Mouse (Mus musculus) kidney, postnatal 4 days (tissue): ENCODE measurements at regions not wholly inside any gene's neighbourhood (a gene's known extent, or its start where the extent isn't known, plus 50 kb on each side); places are given as distances from the start of the nearest gene placed in this dataset.

Experiments
- DNase-seq, 2 experiments: peaks; one replicate each; pipeline ENCODE4 v3.0.0; 2021; ENCODE audit warnings: mixed read lengths in 2 of 2

DNA sequence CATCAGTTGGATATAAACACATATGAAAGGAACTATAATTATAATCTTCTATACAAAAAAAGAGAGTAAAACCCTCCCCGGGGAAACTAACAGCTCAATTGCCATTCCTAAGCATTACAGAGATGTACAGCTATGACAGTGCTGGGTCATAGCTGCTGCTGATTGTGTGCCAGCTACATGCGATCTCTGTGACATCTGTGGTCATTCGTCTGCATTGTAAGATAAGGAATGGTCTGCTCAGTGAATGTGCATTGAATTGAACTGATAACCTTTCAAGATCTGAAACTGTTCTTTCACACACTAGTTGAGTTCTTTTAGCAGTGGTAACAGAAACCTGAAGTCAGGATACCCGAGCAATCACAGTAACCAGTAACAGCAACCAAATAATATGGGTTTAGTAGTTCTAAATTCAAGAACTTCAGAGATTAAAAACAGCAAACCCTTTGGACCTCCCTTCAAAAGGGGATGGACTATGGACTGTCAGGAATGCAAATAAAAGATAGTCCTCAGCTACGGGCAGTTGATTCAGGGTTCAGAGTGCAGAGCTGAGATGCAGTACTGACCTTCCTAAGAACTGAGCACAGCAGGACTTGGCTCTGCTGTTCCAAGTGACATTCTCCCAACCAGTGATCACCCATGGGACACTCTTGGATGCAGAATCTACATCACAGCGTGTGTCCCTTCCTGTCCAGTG lies 295.7 kb downstream of the Cd47 start:
- no peak for DNase-seq

DNA sequence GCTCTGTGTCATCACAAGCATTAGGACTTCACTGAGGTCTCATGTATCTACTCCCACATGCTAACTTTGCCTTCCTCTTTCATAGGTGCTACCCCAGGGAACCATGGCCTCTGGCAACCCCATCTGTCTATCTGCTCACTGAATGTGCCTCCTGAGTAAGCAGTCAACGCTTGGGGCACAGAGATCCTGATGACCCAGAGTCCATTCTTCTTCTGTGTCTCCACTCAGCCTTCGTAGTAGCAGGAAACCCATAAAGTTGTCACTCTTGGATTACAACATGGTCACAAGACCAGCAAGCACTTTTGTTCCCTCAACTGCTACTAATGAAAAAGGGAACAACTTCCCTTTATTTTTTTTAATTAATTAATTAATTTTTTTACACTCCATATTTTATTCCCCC lies 296.2 kb downstream of the Cd47 start:
- no peak for DNase-seq

- DNase-seq = no peak
Observed at GRCm38 (mm10) chr16:50103340-50103739, 303.0 kb downstream of the Cd47 start.

DNA sequence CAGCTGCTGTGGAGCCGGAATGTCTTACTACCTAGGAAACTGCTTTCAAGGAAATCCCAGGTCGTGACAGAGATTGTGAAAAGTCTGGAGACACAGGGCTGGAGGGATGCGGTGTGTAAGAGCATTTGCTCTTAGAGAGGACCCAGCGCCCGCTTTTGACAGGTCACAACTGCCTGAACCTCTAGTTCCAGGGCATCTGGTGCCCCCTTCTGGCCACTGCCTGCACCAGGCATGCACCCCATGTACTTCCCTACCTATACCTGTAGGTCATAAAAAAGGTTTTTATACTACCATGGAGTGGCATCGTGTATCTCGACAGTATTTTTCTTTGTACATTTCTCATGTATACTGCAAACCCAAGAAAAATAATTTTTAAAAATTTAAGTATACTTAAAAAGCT lies 314.0 kb downstream of the Bbx start:
- no peak for DNase-seq

DNA sequence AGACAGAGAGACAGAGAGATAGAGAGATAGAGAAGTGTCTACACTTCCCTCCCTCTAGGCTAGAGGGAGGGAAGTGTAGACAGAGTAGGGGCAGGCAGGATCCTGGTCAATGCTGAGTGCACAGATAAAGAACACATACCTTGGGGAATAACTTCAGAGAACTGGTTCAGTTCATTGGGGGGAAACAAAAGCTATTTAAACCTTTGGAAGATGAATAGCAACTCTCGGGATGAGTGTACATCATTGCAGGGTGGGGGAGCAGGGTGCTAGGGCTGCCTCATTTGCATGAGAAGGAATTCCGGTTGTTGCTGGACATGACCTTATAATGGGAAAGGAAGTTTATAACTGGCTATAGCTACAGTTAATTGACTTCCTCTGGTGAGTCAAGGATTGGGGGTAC lies 309.7 kb downstream of the Bbx start:
- DNase-seq = no peak

DNA sequence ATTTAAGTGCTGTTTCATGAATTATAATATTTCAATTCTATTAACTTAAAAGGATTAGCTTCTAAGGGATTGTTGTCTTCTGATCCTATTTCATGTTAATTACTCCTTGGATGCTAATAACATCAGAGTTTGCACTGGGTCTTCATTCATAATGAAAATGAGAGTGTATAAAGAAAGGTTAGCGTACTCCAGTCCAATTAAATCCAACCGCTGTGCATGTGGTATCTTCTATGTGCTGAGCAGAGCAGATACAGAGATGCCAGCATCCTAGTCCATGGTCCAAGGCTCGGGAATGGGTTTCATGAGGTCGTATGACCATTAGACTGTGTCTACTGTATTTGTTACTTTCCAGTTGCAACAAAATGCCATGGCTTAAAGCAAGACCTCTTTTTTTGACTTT lies 307.5 kb downstream of the Bbx start:
- DNase-seq = no peak

DNA sequence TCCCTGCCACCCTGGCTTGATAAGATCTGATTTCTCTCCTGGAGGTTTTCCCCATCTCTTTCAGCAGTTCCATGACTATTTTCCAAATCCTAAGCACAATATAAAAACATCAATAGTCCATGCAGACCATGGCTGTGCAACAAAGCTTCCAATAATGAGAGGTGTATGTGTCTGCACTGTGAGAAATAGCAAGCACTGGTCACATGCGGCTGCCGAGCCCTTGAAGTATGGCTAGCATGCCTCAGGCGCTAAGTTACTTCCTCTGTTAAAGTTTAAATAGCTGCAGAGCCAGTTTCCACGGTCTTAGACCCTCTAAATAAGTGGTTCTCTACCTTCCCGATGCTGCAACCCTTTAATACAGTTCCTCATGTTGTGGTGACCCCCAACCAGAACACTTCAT lies 306.6 kb downstream of the Bbx start:
- peak; percentile 18 to 54 for DNase-seq

DNA sequence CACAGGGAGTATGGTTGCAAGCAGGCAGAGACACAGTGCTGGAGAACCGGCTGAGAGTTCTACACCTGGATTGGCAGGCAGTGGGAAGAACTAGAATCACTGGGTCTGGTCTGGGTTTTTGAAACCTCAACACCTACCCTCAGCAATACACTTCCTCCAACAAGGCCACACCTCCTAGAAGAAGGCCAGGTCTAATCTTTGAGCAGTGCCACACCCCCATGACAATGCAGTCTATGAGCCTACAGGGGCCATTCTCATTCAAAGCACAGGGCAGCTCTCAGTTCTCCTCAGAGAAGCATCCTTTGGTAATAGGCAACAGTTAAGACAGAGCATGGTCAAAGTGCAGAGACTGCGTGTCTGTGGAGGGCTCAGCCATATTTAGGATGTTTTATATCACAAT lies 300.8 kb downstream of the Bbx start:
- DNase-seq = no peak
